Mouse (Mus musculus) urinary bladder, postnatal 0 days (tissue): ENCODE data around the gene Gm10999. TPM values are rescaled to one million over a fixed set of nuclear protein-coding genes. Genes with fewer than 3 reads are reported as not detected.

Experiments
- polyA plus RNA-seq: library from polyadenylated mRNA; unstranded; fragments of >200 nt; fragmentation: Nextera tagmentation; extraction: Ambion mirVana; gene quantifications from 2 replicates; pipeline ENCODE4 v1.2.1, GENCODE M21; 2015

The Gm10999 gene
- polyA plus RNA-seq: not detected in 2 replicates

GRCm38 (mm10) chr8:129131561-129131960, at the start of gene Gm10999:
Gm10999 (minus strand) TSS chr8:129131661.

Other genes with a start within 250 kb of the Gm10999 start
- not detected in 2 replicates for gene Ccdc7a, start 66.1 kb downstream of the Gm10999 start, polyA plus RNA-seq
- gene Ccdc7b, start 64.5 kb downstream of the Gm10999 start, polyA plus RNA-seq: not detected in 2 replicates
- 22.0 and 24.6 TPM in 2 replicates for gene 2610044O15Rik8, start 102.7 kb upstream of the Gm10999 start, polyA plus RNA-seq